25 mouse cellular contexts compared by ENCODE assay signal in the genomic region with DNA sequence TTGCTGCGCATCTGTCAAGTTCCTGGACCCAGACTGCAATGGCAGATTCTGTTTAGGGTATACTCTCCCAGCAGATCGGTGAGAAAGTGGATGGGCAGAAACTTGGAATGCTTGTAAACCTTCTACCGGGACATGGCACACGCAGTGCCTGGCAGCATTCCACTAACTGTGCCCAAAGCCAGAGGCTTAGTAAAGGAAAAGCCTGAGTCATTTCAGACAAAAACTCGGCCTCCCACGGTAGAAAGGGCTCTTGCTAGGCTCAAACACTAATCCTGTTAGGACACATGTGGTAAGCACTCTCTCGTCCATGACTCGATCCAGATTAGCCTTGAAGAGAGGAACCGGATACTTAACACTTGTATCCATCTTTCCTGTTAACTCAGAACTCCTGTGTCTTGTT.
DNase-seq lines count a peak whose midpoint lies in the region; ATAC-seq and TF ChIP-seq lines count a peak whose summit lies in the region.
"Had no signal": no experiment of that assay in that cellular context is flagged by ENCODE, and none has a peak within 500 bp of the region (broad histone marks: within the 10 kb centered on the region; RNA-seq: fewer than 3 reads in every experiment).

No protein-coding gene starts in this region.

- H3K9ac ChIP-seq in hindbrain, postnatal 0 days (replicated peaks; ENCODE audit: low read length) = no peak overlapping the region
- no peak overlapping the region for H3K9ac ChIP-seq in hindbrain, embryonic 16.5 days (ENCODE audit: low read depth, low read length)
- H3K9ac ChIP-seq in intestine, postnatal 0 days (ENCODE audit: low read depth, low read length) = no peak overlapping the region
- H3K9ac ChIP-seq: forebrain, embryonic 12.5 days; heart, embryonic 13.5 days; liver, embryonic 15.5 days; lung, embryonic 15.5 days had no signal

- H3K27me3 ChIP-seq in hindbrain, postnatal 0 days (ENCODE audit: insufficient read depth, low read length) = no peaks in the 10 kb centered on the region
- no peaks in the 10 kb centered on the region for H3K27me3 ChIP-seq in hindbrain, embryonic 16.5 days (replicated peaks; ENCODE audit: control insufficient read depth, insufficient read depth, low read length)
- H3K27me3 ChIP-seq in intestine, postnatal 0 days (replicated peaks; ENCODE audit: control insufficient read depth, insufficient read depth, low read length) = no peaks in the 10 kb centered on the region
- H3K27me3 ChIP-seq: liver, embryonic 15.5 days; lung, embryonic 15.5 days had no signal

- no peak overlapping the region for H3K27ac ChIP-seq in hindbrain, postnatal 0 days
- no peak overlapping the region for H3K27ac ChIP-seq in hindbrain, embryonic 16.5 days (ENCODE audit: low read depth, low read length)
- H3K27ac ChIP-seq in intestine, postnatal 0 days (ENCODE audit: low read depth, low read length) = no peak overlapping the region
- H3K27ac ChIP-seq: forebrain, embryonic 12.5 days; heart, embryonic 13.5 days; limb, embryonic 10.5 days; liver, embryonic 15.5 days; lung, embryonic 15.5 days had no signal

- WGBS in hindbrain, postnatal 0 days = 53% methylated on average over 9 of the region's 9 CpGs
- WGBS in hindbrain, embryonic 16.5 days = 63% methylated on average over 9 of the region's 9 CpGs
- WGBS in intestine, postnatal 0 days = 72% methylated on average over 9 of the region's 9 CpGs

- H3K4me2 ChIP-seq in hindbrain, postnatal 0 days (ENCODE audit: low read depth, low read length) = no peak overlapping the region
- H3K4me2 ChIP-seq in hindbrain, embryonic 16.5 days (ENCODE audit: low read length) = no peak overlapping the region
- H3K4me2 ChIP-seq in intestine, postnatal 0 days (replicated peaks; ENCODE audit: low read depth) = no peak overlapping the region
- H3K4me2 ChIP-seq: forebrain, embryonic 12.5 days; heart, embryonic 13.5 days; liver, embryonic 15.5 days; lung, embryonic 15.5 days had no signal

- no peak overlapping the region for H3K4me3 ChIP-seq in hindbrain, postnatal 0 days (ENCODE audit: low read length)
- H3K4me3 ChIP-seq in hindbrain, embryonic 16.5 days (ENCODE audit: low read length) = no peak overlapping the region
- no peak overlapping the region for H3K4me3 ChIP-seq in intestine, postnatal 0 days (ENCODE audit: low read depth, low read length)
- H3K4me3 ChIP-seq: forebrain, embryonic 12.5 days; heart, embryonic 13.5 days; limb, embryonic 10.5 days; liver, embryonic 15.5 days; lung, embryonic 15.5 days had no signal

- no peaks in the 10 kb centered on the region for H3K9me3 ChIP-seq in hindbrain, postnatal 0 days (ENCODE audit: low read length)
- no peaks in the 10 kb centered on the region for H3K9me3 ChIP-seq in hindbrain, embryonic 16.5 days (ENCODE audit: control insufficient read depth, low read length)
- H3K9me3 ChIP-seq in intestine, postnatal 0 days (ENCODE audit: control insufficient read depth) = no peaks in the 10 kb centered on the region
- H3K9me3 ChIP-seq: forebrain, embryonic 12.5 days; heart, embryonic 13.5 days; limb, embryonic 10.5 days; liver, embryonic 15.5 days; lung, embryonic 15.5 days had no signal

- DNase-seq in hindbrain, postnatal 0 days (ENCODE audit: low spot score) = peak; percentile 56
- peak; percentile 16 to 32 for DNase-seq in right cerebral cortex, adult 2 months (ENCODE audit: low spot score in 2 of 2)
- no peak for DNase-seq in right cerebral cortex, postnatal 25 days
- DNase-seq in brain, adult 2 months (ENCODE audit: low read depth, low spot score) = peak; percentile 68
- DNase-seq in urinary bladder, postnatal 4 days (ENCODE audit: low spot score in 2 of 2) = no peak
- DNase-seq: adrenal gland, adult 2 months; cerebellum, adult 8-10 months; gastrocnemius, postnatal 25 days; heart, adult 18-20 months; heart, postnatal 14 days; kidney, adult 18-20 months; kidney, postnatal 4 days; layer of hippocampus, adult 9-11 months; liver; lung, postnatal 36 days; thymus, adult 18-20 months; thymus, postnatal 36 days had no signal

- no peak for TF ChIP-seq CTCF in hindbrain, postnatal 0 days (IDR thresholded peaks at IDR 0.05; ENCODE audit: low read depth)
- no peak for TF ChIP-seq CTCF in intestine, postnatal 0 days (IDR thresholded peaks at IDR 0.05; ENCODE audit: low read depth)

- ATAC-seq in hindbrain, postnatal 0 days = no peak
- ATAC-seq in hindbrain, embryonic 16.5 days = no peak
- no peak for ATAC-seq in intestine, postnatal 0 days
- ATAC-seq: CD4-positive, CD25-positive, alpha-beta regulatory T cell, adult 4 months had no signal

- H3K36me3 ChIP-seq in hindbrain, postnatal 0 days (ENCODE audit: insufficient read depth, low read length) = no peaks in the 10 kb centered on the region
- H3K36me3 ChIP-seq in hindbrain, embryonic 16.5 days (ENCODE audit: control insufficient read depth, insufficient read depth, low read length) = no peaks in the 10 kb centered on the region
- H3K36me3 ChIP-seq in intestine, postnatal 0 days (ENCODE audit: control insufficient read depth, insufficient read depth) = no peaks in the 10 kb centered on the region
- H3K36me3 ChIP-seq: forebrain, embryonic 12.5 days; heart, embryonic 13.5 days; limb, embryonic 10.5 days; liver, embryonic 15.5 days; lung, embryonic 15.5 days had no signal

- no peaks in the 10 kb centered on the region for H3K4me1 ChIP-seq in hindbrain, postnatal 0 days (ENCODE audit: insufficient read depth, low read length)
- peaks cover 5% of the 10 kb centered on the region; the same call in 1 of the 2 replicates for H3K4me1 ChIP-seq in hindbrain, embryonic 16.5 days (ENCODE audit: control insufficient read depth, insufficient read depth, low read depth, low read length)
- no peaks in the 10 kb centered on the region for H3K4me1 ChIP-seq in intestine, postnatal 0 days (replicated peaks; ENCODE audit: control insufficient read depth, insufficient read depth, low read length)
- H3K4me1 ChIP-seq: heart, embryonic 13.5 days; limb, embryonic 10.5 days; liver, embryonic 15.5 days; lung, embryonic 15.5 days had no signal

Comparison
In these comparisons a context has a peak if more than half of its experiments do, and no peak if none do; other contexts are left out.
1. DNase-seq: peak in hindbrain, postnatal 0 days (single experiment), right cerebral cortex, adult 2 months (2 of 2) and brain, adult 2 months (single experiment); none in right cerebral cortex, postnatal 25 days (single experiment) and urinary bladder, postnatal 4 days (0 of 2).